ENCODE assay signal across 21 mouse cellular contexts in genomic region chr14:93437226-93437625, GRCm38 (mm10).
"Had no signal": no experiment of that assay in that cellular context is flagged by ENCODE, and none has a peak within 500 bp of the region (broad histone marks: within the 10 kb centered on the region; RNA-seq: fewer than 3 reads in every experiment).

No protein-coding gene starts in this region.

- H3K27me3 ChIP-seq: limb, embryonic 13.5 days; liver, embryonic 12.5 days; liver, embryonic 15.5 days; lung, embryonic 15.5 days; megakaryocyte, embryonic 14.5 days; midbrain, embryonic 13.5 days; neural tube, embryonic 13.5 days had no signal

- H3K27ac ChIP-seq: limb, embryonic 10.5 days; limb, embryonic 13.5 days; liver, embryonic 12.5 days; liver, embryonic 15.5 days; lung, embryonic 15.5 days; midbrain, embryonic 10.5 days; midbrain, embryonic 13.5 days; neural tube, embryonic 13.5 days; stomach, postnatal 0 days had no signal

- H3K4me1 ChIP-seq: limb, embryonic 10.5 days; limb, embryonic 13.5 days; liver, embryonic 12.5 days; liver, embryonic 15.5 days; lung, embryonic 15.5 days; megakaryocyte, embryonic 14.5 days; midbrain, embryonic 10.5 days; midbrain, embryonic 13.5 days had no signal

- H3K36me3 ChIP-seq: limb, embryonic 10.5 days; limb, embryonic 13.5 days; liver, embryonic 12.5 days; liver, embryonic 15.5 days; lung, embryonic 15.5 days; midbrain, embryonic 10.5 days; midbrain, embryonic 13.5 days; neural tube, embryonic 13.5 days had no signal

- H3K4me2 ChIP-seq: limb, embryonic 13.5 days; liver, embryonic 12.5 days; liver, embryonic 15.5 days; lung, embryonic 15.5 days; midbrain, embryonic 13.5 days; neural tube, embryonic 13.5 days had no signal

- ATAC-seq: liver, embryonic 12.5 days; midbrain, embryonic 13.5 days; midbrain, embryonic 16.5 days had no signal

- H3K9me3 ChIP-seq: limb, embryonic 10.5 days; limb, embryonic 13.5 days; liver, embryonic 12.5 days; liver, embryonic 15.5 days; lung, embryonic 15.5 days; megakaryocyte, embryonic 14.5 days; midbrain, embryonic 10.5 days; midbrain, embryonic 13.5 days; neural tube, embryonic 13.5 days had no signal

- H3K9ac ChIP-seq: limb, embryonic 13.5 days; liver, embryonic 12.5 days; liver, embryonic 15.5 days; lung, embryonic 15.5 days; midbrain, embryonic 13.5 days; neural tube, embryonic 13.5 days had no signal

- H3K4me3 ChIP-seq: limb, embryonic 10.5 days; limb, embryonic 13.5 days; liver, embryonic 12.5 days; liver, embryonic 15.5 days; lung, embryonic 15.5 days; megakaryocyte, embryonic 14.5 days; midbrain, embryonic 10.5 days; midbrain, embryonic 13.5 days; myocyte; neural tube, embryonic 13.5 days had no signal

- DNase-seq: kidney, adult 9 months; kidney, postnatal 25 days; liver; lung, adult 18-20 months; lung, postnatal 10 days; lung, postnatal 36 days; thymus, adult 2 months; thymus, postnatal 14 days; thymus, postnatal 4 days had no signal
